Mouse (Mus musculus): ENCODE measurements around the gene Tbc1d23.

DNA sequence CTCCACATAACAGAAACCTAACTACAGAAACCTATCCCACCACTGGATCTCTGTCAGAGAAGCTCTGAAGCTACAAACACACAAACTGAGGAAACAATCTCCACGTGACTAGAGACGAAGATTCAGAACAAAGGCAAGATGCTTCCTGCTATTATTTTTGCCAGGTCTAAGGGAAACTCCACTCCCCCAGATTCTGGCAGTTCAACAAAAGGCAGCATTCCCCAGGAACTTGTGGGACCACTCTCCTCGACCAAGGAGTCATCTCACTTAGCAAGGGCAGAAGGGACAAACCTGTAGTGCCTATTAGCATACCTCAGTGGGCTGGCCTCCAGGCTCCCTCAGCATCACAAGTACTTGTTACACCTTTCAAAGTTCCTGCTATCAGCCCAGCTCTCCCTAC is 34.0 kb downstream of the Tbc1d23 start:
- TF ChIP-seq CTCF (IDR thresholded peaks at IDR 0.05; ENCODE audit: low read depth, low read length): no peak
- TF ChIP-seq POLR2A (IDR thresholded peaks at IDR 0.05; ENCODE audit: borderline replicate concordance, low read depth, low read length): no peak
